Mouse (Mus musculus): ENCODE data around the gene Tigd3. TPM values are rescaled to one million over a fixed set of nuclear protein-coding genes. Genes with fewer than 3 reads are reported as not detected.

Tigd3 gene
- polyA plus RNA-seq, 1 experiment from 2014 or later, result 1.7 TPM

DNA sequence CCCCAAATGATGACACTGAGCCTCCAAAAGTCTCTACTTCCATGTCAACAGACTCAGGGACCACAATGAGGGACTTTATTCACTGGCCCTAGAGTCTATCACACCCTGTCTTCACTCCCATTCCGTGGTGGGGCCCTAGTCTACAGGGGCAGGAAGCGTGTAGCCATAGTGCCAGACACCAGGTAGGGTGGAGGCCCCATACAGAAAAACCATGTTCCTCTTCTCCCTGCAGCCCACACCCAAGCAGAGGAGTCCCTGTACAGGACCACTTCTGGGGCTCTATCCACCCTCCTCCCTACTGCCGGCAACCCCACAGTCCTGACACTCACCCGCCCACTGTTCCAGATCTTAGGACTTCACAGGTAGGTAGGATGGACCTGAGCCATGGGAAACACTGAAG is 21.4 kb downstream of the Tigd3 start:
- Histone ChIP-seq H3K4me3 (ENCODE audit: low read depth, low read length) (peak overlapping the region; percentile 8; the same call in 1 of the 2 replicates), H3K9me3 (ENCODE audit: low read length) (no peaks in the 10 kb centered on the region), H3K27me3 (ENCODE audit: insufficient read depth, low read length) (no peaks in the 10 kb centered on the region), H3K4me2 (ENCODE audit: low read depth, low read length) (peak overlapping the region; percentile 94), H3K36me3 (replicated peaks; ENCODE audit: insufficient read depth, low read length) (peaks cover 34% of the 10 kb centered on the region), H3K4me1 (ENCODE audit: insufficient read depth) (peaks cover 48% of the 10 kb centered on the region), H3K27ac (ENCODE audit: low read depth) (peak overlapping the region; percentile 66), H3K9ac (replicated peaks) (no peak overlapping the region)
- TF ChIP-seq EP300 (IDR thresholded peaks at IDR 0.05; ENCODE audit: low read depth) (no peak), CTCF (IDR thresholded peaks at IDR 0.05; ENCODE audit: low read depth) (no peak)
- WGBS (ENCODE audit: insufficient replicate concordance), result 50% methylated on average over 4 of the region's 4 CpGs
- DNase-seq (no peak), ATAC-seq (no peak)

DNA sequence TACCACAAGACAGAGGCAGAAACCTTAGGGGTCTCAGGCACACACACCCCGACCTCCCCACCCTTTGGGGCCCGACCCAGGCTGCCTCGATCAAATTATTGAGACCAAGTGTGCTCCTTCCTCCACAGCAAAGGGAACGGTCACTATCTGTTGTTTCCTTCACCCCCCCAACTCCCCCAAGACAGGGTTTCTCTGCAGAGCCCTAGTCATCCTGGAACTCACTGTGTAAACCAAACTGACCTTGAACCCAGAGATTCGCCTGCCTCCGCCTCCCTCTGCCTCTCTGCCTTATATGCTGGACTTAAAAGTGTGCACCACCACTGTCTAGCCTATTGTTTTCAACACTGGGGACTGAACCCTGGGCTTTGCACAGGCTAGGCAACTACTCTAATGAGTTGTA is 22.3 kb downstream of the Tigd3 start:
- Histone ChIP-seq H3K36me3 (replicated peaks; ENCODE audit: insufficient read depth, low read length) (peaks cover 41% of the 10 kb centered on the region), H3K4me3 (ENCODE audit: low read depth, low read length) (no peak overlapping the region), H3K27ac (ENCODE audit: low read depth) (peak overlapping the region; percentile 66), H3K27me3 (ENCODE audit: insufficient read depth, low read length) (no peaks in the 10 kb centered on the region), H3K4me2 (ENCODE audit: low read depth, low read length) (peak overlapping the region; percentile 38), H3K9me3 (ENCODE audit: low read length) (no peaks in the 10 kb centered on the region), H3K4me1 (ENCODE audit: insufficient read depth) (peaks cover 41% of the 10 kb centered on the region), H3K9ac (replicated peaks) (peak overlapping the region; percentile 16; the same call in 1 of the 2 replicates)
- TF ChIP-seq EP300 (IDR thresholded peaks at IDR 0.05; ENCODE audit: low read depth), result no peak
- no peak for TF ChIP-seq CTCF (IDR thresholded peaks at IDR 0.05; ENCODE audit: low read depth)
- ATAC-seq (no peak), DNase-seq (no peak)
- WGBS (ENCODE audit: insufficient replicate concordance), result 47% methylated on average over 6 of the region's 6 CpGs

DNA sequence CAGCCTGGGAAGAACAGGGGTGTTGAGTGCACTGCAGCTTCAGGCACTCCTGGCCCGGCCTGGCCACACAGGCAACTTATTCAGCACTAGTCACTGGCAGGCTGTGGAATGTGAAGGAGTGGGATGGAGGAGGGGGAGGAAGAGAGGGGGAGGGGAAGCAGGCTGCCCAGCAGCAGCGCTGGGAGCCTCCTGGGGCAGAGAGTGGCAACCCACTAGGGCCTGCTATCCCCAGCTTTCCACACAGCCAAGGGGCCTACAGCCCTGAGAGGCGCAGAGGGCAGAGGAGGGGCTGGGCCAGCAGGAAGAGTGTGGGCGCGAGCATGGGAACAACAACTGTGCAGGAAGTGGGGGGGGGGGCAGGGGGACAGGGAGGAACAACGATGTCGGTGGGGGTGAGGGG is 22.7 kb downstream of the Tigd3 start:
- peak overlapping the region; percentile 66 for H3K27ac ChIP-seq (ENCODE audit: low read depth)
- peak; percentile 36 for ATAC-seq
- no peak for DNase-seq

DNA sequence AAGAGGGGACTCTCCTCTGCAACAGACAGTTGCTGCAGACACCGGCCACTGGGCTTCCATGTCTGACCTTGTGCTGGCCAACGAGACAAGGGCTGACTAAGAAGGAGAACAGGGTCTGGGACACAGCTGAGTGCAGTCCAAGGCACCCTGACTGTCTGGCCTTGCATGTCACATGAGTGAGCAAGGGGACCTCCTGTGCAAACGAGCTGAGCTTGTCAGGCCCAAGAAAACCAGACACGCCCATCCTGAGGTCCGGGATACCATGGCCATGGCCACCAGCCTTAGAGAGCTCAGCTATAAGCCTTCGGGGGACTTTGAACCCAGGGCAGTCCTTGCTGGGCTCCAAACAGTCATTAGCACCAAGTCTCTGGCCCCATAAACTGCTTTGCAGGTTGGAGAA is 25.9 kb downstream of the Tigd3 start:
- no peak overlapping the region for H3K4me3 ChIP-seq (ENCODE audit: low read depth, low read length)
- peaks cover 64% of the 10 kb centered on the region for H3K36me3 ChIP-seq (replicated peaks; ENCODE audit: insufficient read depth, low read length)
- 74% methylated on average over 6 of the region's 6 CpGs for WGBS (ENCODE audit: insufficient replicate concordance)
- no peaks in the 10 kb centered on the region for H3K9me3 ChIP-seq (ENCODE audit: low read length)
- no peaks in the 10 kb centered on the region for H3K27me3 ChIP-seq (ENCODE audit: insufficient read depth, low read length)
- no peak for ATAC-seq
- peaks cover 19% of the 10 kb centered on the region for H3K4me1 ChIP-seq (ENCODE audit: insufficient read depth)
- H3K27ac ChIP-seq (ENCODE audit: low read depth), result no peak overlapping the region
- no peak for TF ChIP-seq EP300 (IDR thresholded peaks at IDR 0.05; ENCODE audit: low read depth)
- no peak for TF ChIP-seq CTCF (IDR thresholded peaks at IDR 0.05; ENCODE audit: low read depth)
- no peak overlapping the region for H3K4me2 ChIP-seq (ENCODE audit: low read depth, low read length)
- no peak overlapping the region for H3K9ac ChIP-seq (replicated peaks)
- DNase-seq, result no peak

More for the DNA sequence above, 22.7 kb downstream of the Tigd3 start:
- H3K9ac ChIP-seq (replicated peaks), result peak overlapping the region; percentile 16
- TF ChIP-seq EP300 (IDR thresholded peaks at IDR 0.05; ENCODE audit: low read depth), result no peak
- no peak for TF ChIP-seq CTCF (IDR thresholded peaks at IDR 0.05; ENCODE audit: low read depth)
- H3K4me1 ChIP-seq (ENCODE audit: insufficient read depth), result peaks cover 41% of the 10 kb centered on the region
- H3K36me3 ChIP-seq (replicated peaks; ENCODE audit: insufficient read depth, low read length), result peaks cover 41% of the 10 kb centered on the region
- no peak overlapping the region for H3K4me3 ChIP-seq (ENCODE audit: low read depth, low read length)
- H3K27me3 ChIP-seq (ENCODE audit: insufficient read depth, low read length), result no peaks in the 10 kb centered on the region
- H3K4me2 ChIP-seq (ENCODE audit: low read depth, low read length), result peak overlapping the region; percentile 38
- 24% methylated on average over 7 of the region's 7 CpGs for WGBS (ENCODE audit: insufficient replicate concordance)
- no peaks in the 10 kb centered on the region for H3K9me3 ChIP-seq (ENCODE audit: low read length)

DNA sequence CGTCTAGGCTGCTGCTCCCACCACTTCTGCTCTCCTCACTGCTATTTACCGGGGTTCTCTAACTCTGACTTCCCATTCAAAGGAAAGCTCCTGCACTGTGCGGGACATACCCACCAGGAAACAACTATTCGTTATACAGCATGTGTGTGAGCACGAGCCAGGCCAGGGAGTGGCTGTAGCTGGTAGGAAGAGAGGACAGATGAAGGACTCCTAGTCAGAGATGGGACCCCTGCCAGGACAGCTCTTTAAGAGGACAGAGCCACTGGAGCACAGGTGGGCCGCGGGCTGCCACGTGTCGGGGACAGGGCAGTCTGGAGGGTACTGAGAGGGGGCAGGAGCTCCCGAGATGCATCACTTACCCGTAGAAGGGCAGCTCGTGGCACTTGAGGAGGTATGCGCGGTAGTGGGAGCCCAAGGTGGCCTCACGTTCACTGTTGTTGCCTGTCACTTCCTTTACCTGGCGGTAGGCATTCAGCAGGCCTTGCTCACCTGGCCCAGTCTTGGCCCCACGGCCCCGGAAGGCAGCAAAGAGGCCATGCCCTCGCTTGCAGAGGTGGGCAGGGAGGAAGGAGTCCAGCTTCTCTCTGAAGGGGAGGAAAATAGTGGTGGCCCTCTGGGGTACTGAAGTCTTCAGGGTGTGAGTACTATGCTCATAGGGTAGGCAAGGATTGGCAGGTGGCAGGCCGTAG is 29.1 kb downstream of the Tigd3 start:
- TF ChIP-seq EP300 (IDR thresholded peaks at IDR 0.05; ENCODE audit: low read depth) (no peak), CTCF (IDR thresholded peaks at IDR 0.05; ENCODE audit: low read depth) (no peak)
- DNase-seq (no peak), ATAC-seq (no peak)
- no peaks in the 10 kb centered on the region for H3K4me1 ChIP-seq (ENCODE audit: insufficient read depth)
- peaks cover 73% of the 10 kb centered on the region for H3K36me3 ChIP-seq (replicated peaks; ENCODE audit: insufficient read depth, low read length)
- no peak overlapping the region for H3K4me2 ChIP-seq (ENCODE audit: low read depth, low read length)
- 89% methylated on average over 19 of the region's 20 CpGs for WGBS (ENCODE audit: insufficient replicate concordance)
- H3K9me3 ChIP-seq (ENCODE audit: low read length), result no peaks in the 10 kb centered on the region
- no peak overlapping the region for H3K4me3 ChIP-seq (ENCODE audit: low read depth, low read length)
- H3K27me3 ChIP-seq (ENCODE audit: insufficient read depth, low read length), result no peaks in the 10 kb centered on the region
- no peak overlapping the region for H3K9ac ChIP-seq (replicated peaks)
- no peak overlapping the region for H3K27ac ChIP-seq (ENCODE audit: low read depth)

DNA sequence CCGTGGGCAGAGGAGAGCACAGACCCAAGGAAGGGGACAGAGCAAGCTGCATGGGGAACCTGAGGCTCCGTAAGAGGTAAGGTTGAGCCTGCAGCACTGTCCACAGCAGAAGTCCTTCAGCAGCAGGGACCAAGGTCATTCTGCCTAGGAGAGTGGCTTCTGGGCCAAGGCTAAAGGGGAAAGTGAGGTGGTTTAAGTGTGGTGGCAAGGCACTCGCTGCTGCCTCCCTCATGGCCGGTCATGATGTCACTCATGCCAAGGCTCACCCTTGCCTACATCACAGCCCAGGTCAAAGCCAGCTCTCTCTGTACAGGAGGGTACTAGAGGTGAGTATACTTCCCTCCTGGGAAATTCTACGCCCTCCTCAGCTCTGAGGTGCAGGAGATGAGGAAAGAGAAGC is 30.2 kb downstream of the Tigd3 start:
- DNase-seq (no peak), ATAC-seq (no peak)
- H3K4me3 ChIP-seq (ENCODE audit: low read depth, low read length), result no peak overlapping the region
- TF ChIP-seq CTCF (IDR thresholded peaks at IDR 0.05; ENCODE audit: low read depth), result no peak
- TF ChIP-seq EP300 (IDR thresholded peaks at IDR 0.05; ENCODE audit: low read depth), result no peak
- H3K36me3 ChIP-seq (replicated peaks; ENCODE audit: insufficient read depth, low read length), result peaks cover 67% of the 10 kb centered on the region
- H3K27ac ChIP-seq (ENCODE audit: low read depth), result no peak overlapping the region
- no peaks in the 10 kb centered on the region for H3K9me3 ChIP-seq (ENCODE audit: low read length)
- no peaks in the 10 kb centered on the region for H3K4me1 ChIP-seq (ENCODE audit: insufficient read depth)
- H3K4me2 ChIP-seq (ENCODE audit: low read depth, low read length), result no peak overlapping the region
- WGBS (ENCODE audit: insufficient replicate concordance), result 80% methylated on average over 5 of the region's 5 CpGs
- no peak overlapping the region for H3K9ac ChIP-seq (replicated peaks)
- H3K27me3 ChIP-seq (ENCODE audit: insufficient read depth, low read length), result no peaks in the 10 kb centered on the region
